Mouse (Mus musculus) CH12F3 (cell line): ENCODE results near the gene Dmrt1.
"Not testable (repeated sequence)": the region's sequence is repeated elsewhere in the genome, so short reads cannot be mapped to it uniquely, and the experiment has no call there.

ENCODE experiments used
- in situ Hi-C: fragments of 300-500 bp; cut with MboI; formaldehyde crosslinking; loops from 2 replicates; pipeline ENCODE4 v1.14.3; 2020; ENCODE audit warnings: low sequenced_read_pairs

Dmrt1 gene

GRCm38 (mm10) chr19:25505360-25506196 is at the start of gene Dmrt1:
TSS of gene Dmrt1 (plus strand) at chr19:25505618.
- in situ Hi-C loops: no loop called here

- in situ Hi-C loops: no loop called here
Observed at GRCm38 (mm10) chr19:25460760-25461159, 44.7 kb upstream of the Dmrt1 start.

- in situ Hi-C loops: no loop called here
Observed at GRCm38 (mm10) chr19:25461553-25462320, 43.7 kb upstream of the Dmrt1 start.

- in situ Hi-C loops: not testable (repeated sequence)
Observed at GRCm38 (mm10) chr19:25475806-25476205, 29.6 kb upstream of the Dmrt1 start.

- in situ Hi-C loops: no loop called here
Observed at GRCm38 (mm10) chr19:25479152-25479669, 26.2 kb upstream of the Dmrt1 start.

- in situ Hi-C loops: no loop called here
Observed at GRCm38 (mm10) chr19:25480820-25481219, 24.6 kb upstream of the Dmrt1 start.

GRCm38 (mm10) chr19:25486561-25486960 is 18.9 kb upstream of the Dmrt1 start:
- in situ Hi-C loops: no loop called here

GRCm38 (mm10) chr19:25487350-25487749 is 18.1 kb upstream of the Dmrt1 start:
- in situ Hi-C loops: no loop called here

- in situ Hi-C loops: no loop called here
Observed at GRCm38 (mm10) chr19:25488546-25488945, 16.9 kb upstream of the Dmrt1 start.

- in situ Hi-C loops: no loop called here
Observed at GRCm38 (mm10) chr19:25489546-25489945, 15.9 kb upstream of the Dmrt1 start.

- in situ Hi-C loops: no loop called here
Observed at GRCm38 (mm10) chr19:25497434-25497833, 8.0 kb upstream of the Dmrt1 start.

- in situ Hi-C loops: no loop called here
Observed at GRCm38 (mm10) chr19:25504878-25505277, 540 bp upstream of the Dmrt1 start.

- in situ Hi-C loops: no loop called here
Observed at GRCm38 (mm10) chr19:25506616-25507015, 1.2 kb downstream of the Dmrt1 start.

GRCm38 (mm10) chr19:25514986-25515530 is 9.6 kb downstream of the Dmrt1 start:
- in situ Hi-C loops: no loop called here

GRCm38 (mm10) chr19:25524156-25524555 is 18.7 kb downstream of the Dmrt1 start:
- in situ Hi-C loops: no loop called here

GRCm38 (mm10) chr19:25525726-25526125 is 20.3 kb downstream of the Dmrt1 start:
- in situ Hi-C loops: no loop called here

GRCm38 (mm10) chr19:25529673-25530072 is 24.3 kb downstream of the Dmrt1 start:
- in situ Hi-C loops: no loop called here

GRCm38 (mm10) chr19:25545714-25546340 is 40.4 kb downstream of the Dmrt1 start:
- in situ Hi-C loops: loop anchor here (10.0 kb wide), 1 partner anchor 79 kb away; no protein-coding TSS in a partner anchor

GRCm38 (mm10) chr19:25547086-25547643 is 41.7 kb downstream of the Dmrt1 start:
- in situ Hi-C loops: loop anchor here (10.0 kb wide), 1 partner anchor 78 kb away; no protein-coding TSS in a partner anchor

GRCm38 (mm10) chr19:25550346-25550745 is 44.9 kb downstream of the Dmrt1 start:
- in situ Hi-C loops: no loop called here
